Mouse (Mus musculus): ENCODE data around the gene Aox4.

Gene Aox4

DNA sequence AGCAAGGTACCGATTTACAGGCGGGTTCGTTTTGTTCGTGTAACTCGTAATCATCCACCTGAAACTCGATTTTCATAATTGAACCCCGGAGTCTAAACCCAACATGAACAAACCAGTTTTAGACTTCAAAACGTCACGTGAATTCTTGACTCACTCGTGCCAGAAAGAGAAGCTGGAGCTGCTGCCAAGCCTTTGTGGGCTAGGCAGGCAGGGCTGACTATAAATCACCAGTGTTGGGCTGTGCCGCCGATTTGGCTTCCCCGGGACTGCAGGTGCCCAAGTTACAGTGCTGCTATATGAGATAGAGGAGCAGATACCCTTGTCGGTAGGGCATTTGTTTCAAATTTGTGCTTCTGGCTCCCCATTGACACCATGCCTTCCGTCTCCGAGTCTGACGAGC, at the start of gene Aox4:
Gene Aox4 (plus strand): TSS at position 195 of the 400 bp plus-strand sequence.
- DNase-seq (ENCODE audit: low spot score in 2 of 2): peak; percentile 12 to 31

GRCm38 (mm10) chr1:58169893-58170292, 40.3 kb upstream of the Aox4 start:
- no peak for DNase-seq (ENCODE audit: low spot score in 2 of 2)

DNA sequence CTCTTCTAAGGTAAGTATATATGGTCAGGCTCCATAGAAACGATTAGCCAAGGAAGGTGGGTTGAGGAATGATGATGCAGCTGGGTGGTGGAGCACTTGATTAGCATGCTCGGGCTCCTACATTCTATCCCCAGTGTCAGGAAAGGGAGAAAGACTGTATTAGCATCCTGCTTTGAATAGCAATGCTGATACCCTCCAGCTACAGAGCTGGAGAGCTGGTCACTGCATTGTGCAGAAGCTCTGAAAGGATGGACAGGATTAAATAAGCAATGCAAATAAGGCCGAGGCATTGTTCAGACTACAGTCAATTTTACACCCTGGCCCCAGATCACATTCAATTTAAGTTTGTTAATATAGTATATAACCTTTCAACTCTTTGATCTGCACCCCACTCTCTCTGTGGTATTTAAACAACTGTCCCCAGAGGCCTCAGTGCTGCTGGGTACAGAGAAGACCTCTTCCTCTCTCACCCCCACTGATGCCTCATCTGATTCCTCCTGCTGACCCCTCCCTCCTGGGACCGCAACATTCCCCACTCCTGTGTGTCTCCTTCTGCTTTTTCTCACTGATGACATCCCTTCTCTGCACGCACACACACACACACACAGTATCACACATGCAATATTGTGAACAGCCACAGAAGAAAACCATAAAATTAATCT, 21.6 kb upstream of the Aox4 start:
- no peak for DNase-seq (ENCODE audit: low spot score in 2 of 2)

GRCm38 (mm10) chr1:58194317-58194716, 15.9 kb upstream of the Aox4 start:
- DNase-seq (ENCODE audit: low spot score in 2 of 2): no peak

GRCm38 (mm10) chr1:58194988-58195387, 15.2 kb upstream of the Aox4 start:
- DNase-seq (ENCODE audit: low spot score in 2 of 2): no peak

- DNase-seq (ENCODE audit: low spot score in 2 of 2): no peak
These were observed 14.7 kb upstream of the Aox4 start for GRCm38 (mm10) chr1:58195541-58195940.

DNA sequence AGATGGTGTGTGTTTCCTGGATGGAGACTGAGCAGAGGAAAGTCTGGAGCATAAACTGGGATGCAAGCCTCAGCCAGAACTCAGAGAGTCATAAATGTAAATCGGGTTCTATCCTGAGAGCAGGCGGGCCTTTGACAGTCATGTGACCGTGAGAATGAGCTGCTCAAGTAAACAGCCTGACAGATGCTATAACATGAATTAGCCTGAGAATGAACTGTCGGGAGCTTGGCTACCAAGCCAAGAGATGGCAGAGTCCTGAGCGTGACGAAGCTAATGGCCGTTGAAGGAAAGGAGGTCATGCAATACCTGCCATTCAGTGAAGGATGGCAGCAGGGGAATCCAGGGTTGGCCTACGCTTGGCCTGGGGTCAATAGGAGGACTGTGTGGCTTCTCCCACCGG, 13.2 kb upstream of the Aox4 start:
- DNase-seq (ENCODE audit: low spot score in 2 of 2): no peak

DNA sequence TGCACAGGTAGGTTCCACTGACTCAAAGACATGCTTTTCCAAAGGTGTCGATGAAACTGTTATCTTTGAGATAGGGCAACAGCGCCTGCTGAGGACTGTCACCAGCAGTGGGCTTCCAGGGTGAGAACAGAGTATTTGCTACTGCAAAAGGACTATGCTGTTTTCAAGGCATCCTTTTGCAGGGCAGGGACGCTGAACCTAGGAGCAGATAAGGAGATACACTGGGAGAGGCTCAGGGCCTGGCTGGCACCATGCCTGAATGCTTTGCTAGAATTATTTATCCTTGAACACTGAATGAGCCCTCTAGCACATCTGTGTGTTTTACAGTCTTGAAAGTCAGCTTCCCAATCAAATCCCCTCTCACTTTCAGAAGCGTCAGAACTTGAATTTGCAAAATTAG, 11.8 kb upstream of the Aox4 start:
- DNase-seq (ENCODE audit: low spot score in 2 of 2): no peak

DNA sequence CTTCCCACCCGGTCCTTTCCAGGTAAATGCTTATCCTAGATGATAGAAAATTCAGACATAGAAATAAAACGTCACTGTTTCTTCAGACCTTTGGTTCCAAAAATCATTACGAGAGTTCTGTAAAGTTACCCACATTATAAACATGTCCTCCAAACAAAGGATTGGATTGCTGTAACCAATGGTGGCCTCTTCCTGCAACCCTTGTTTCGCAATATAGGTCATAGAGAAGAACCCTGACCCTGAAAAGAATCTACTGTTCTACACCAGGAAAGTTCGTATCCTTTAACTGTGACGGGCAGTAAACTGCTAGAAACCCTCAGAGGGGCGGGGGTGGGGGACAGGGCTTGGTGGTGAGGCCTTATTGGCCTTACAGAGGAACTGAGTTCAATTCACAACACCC, 2.6 kb downstream of the Aox4 start:
- DNase-seq (ENCODE audit: low spot score in 2 of 2): no peak

- no peak for DNase-seq (ENCODE audit: low spot score in 2 of 2)
These were observed 3.6 kb downstream of the Aox4 start for GRCm38 (mm10) chr1:58213838-58214237.

GRCm38 (mm10) chr1:58215353-58215752, 5.2 kb downstream of the Aox4 start:
- no peak for DNase-seq (ENCODE audit: low spot score in 2 of 2)

GRCm38 (mm10) chr1:58215956-58216532, 5.8 kb downstream of the Aox4 start:
- no peak for DNase-seq (ENCODE audit: low spot score in 2 of 2)

DNA sequence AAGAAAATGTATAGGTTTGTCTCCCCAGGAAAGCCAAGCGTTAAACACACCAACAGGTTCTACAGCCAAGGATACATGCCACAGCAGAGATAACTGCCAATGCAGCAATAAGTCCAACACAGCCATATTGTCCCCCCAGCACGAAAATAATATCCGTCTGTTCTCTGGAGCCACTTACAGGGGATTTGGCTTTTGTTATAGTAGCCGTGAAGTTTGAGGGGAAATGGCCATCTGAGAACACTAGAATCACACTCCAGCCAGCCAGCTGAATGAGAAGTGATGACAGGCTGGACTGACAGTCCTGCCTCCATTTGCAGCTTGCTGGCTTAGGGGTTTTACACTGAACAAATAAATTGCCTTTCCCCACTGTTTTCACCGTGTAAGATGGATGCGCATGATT, 10.9 kb downstream of the Aox4 start:
- no peak for DNase-seq (ENCODE audit: low spot score in 2 of 2)

DNA sequence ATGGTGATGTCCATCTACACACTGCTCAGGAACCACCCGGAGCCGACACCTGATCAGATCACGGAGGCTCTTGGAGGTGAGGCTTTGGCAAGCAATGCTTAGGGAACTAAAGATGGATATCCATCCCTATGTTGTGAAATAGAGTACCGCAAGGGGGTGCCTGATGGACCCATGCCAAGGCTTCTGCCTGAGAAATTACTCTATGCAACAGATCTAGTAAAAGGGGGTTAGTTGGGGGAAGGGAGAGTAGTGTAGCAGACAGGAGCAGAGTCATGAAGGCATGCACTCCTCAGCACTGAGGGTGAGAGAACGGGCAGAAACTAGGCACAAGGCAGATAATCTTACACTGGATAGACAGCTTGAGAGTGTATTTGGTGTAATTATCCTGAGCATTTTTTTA, 11.7 kb downstream of the Aox4 start:
- DNase-seq (ENCODE audit: low spot score in 2 of 2): no peak

GRCm38 (mm10) chr1:58228086-58228485, 17.9 kb downstream of the Aox4 start:
- DNase-seq (ENCODE audit: low spot score in 2 of 2): no peak

DNA sequence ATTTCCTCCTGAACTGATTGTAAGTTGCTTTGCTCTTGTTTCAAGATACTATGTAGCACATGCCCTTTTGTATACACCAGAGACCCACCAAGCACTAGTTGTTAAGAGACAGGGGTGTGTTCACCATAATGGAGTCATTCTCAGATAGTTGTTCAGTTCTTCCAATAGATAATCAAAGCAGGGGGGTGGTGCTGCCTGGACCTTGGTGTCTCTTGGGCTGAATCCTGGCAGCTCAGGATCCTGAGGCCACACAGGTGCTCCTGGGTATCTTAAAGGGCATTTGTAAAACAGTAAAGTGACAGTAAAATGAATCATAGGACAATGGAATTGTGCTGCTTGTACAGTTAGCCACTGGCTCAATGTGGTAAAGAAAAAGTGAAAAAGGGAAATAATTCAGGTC, 18.7 kb downstream of the Aox4 start:
- DNase-seq (ENCODE audit: low spot score in 2 of 2): no peak

- DNase-seq (ENCODE audit: low spot score in 2 of 2): no peak
These were observed 19.6 kb downstream of the Aox4 start for GRCm38 (mm10) chr1:58229774-58230173.

GRCm38 (mm10) chr1:58230542-58230941, 20.3 kb downstream of the Aox4 start:
- DNase-seq (ENCODE audit: low spot score in 2 of 2): no peak

- DNase-seq (ENCODE audit: low spot score in 2 of 2): no peak
These were observed 25.2 kb downstream of the Aox4 start for GRCm38 (mm10) chr1:58235405-58235804.

DNA sequence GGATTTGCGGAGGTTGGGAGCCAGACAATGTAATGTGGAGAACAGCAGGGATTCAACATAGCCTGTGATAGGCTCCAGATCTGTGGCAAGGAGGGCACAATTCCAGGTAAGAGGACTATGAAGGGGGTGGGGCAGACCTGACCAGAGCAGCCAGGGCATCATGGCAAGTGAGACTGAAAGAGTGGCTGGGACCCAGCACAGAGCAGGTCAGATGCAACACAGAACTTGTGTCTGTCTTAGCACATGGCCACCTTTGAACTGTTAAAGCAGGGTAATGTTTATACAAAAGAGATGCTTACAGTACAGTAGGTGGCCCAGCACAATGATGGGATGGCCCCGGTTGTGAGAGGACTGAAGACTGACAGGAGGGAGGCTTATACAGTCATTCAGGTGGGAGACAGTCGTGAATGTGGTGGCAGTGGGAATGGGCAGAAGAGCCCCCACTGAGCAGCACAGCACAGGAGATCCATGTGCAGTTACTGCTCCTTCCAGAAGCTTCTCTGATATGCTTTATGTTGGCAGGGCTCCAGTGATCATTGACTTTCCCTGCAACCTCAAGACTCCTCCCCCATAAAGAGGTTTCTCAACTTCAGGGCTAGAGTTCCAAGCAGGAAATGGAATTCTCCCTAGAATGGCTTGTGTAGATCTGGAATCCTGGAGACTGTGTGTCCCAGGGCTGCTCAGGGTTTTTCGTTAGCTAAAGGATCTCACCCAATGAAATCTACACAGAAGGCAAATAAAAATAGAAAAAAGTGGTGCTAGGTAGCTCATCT, 27.5 kb downstream of the Aox4 start:
- DNase-seq (ENCODE audit: low spot score in 2 of 2): no peak

- no peak for DNase-seq (ENCODE audit: low spot score in 2 of 2)
These were observed 28.2 kb downstream of the Aox4 start for GRCm38 (mm10) chr1:58238440-58238839.

- DNase-seq (ENCODE audit: low spot score in 2 of 2): no peak
These were observed 28.8 kb downstream of the Aox4 start for GRCm38 (mm10) chr1:58238961-58239360.

DNA sequence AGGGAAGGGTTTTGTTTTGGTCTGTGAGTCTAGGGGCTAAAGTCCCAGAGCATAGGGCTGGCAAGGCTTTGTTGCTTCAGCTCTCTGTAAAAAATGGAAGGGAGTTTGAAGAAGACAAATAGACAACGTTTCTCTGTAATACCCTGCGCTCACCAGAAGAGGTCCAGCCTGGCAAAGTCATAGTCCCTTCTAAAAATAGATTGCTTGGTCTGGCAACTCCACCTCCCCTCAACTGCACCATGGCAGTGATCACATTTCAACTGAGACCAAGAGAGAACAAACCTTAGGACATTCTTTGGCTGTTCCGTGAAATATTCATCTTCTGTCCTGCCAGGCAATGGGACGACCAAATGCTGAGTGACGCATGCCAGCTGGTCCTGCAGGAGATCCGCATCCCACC, 30.1 kb downstream of the Aox4 start:
- DNase-seq (ENCODE audit: low spot score in 2 of 2): no peak

Data from frontal cortex, postnatal 25 days (tissue).